Mouse (Mus musculus): ENCODE data around the gene Hoxc5.

Gene Hoxc5

DNA sequence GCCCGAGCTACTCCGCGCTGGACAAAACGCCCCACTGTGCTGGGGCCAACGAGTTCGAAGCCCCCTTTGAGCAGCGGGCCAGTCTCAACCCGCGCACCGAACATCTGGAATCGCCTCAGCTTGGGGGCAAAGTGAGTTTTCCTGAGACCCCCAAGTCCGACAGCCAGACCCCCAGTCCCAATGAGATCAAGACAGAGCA lies at the start of gene Hoxc5:
Gene Hoxc5, plus strand, starts transcription at position 132 of the 199 bp plus-strand sequence.
- DNase-seq: no peak

DNA sequence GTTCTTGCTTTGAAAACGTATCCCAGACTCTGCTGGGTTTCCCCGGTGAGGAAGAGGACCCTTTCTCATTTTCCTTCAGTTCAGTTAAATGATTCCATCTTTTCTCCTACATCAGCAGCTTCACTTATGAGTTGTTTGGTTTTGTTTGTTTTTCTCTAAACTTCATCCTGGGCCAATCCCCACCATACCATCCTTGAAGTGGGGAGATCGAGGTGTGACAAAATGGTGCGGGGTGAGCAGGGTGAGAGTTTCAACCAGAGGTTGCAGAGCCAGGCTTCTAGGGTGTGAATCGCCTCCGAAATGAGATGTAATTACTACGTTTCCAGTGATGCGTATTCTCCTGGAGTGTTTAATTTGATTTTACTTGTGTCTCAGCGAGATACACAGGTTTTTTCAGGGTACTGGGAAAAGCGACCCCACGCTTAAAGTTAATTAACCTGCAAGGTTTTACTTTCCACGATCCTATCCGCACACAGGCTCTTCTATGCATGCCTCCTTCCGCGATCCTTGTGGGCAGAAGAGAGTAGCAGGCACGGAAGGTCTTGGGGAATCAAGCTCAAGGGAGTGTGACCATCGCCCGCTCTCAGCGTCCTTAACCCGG lies 49.2 kb upstream of the Hoxc5 start:
- no peak for DNase-seq

DNA sequence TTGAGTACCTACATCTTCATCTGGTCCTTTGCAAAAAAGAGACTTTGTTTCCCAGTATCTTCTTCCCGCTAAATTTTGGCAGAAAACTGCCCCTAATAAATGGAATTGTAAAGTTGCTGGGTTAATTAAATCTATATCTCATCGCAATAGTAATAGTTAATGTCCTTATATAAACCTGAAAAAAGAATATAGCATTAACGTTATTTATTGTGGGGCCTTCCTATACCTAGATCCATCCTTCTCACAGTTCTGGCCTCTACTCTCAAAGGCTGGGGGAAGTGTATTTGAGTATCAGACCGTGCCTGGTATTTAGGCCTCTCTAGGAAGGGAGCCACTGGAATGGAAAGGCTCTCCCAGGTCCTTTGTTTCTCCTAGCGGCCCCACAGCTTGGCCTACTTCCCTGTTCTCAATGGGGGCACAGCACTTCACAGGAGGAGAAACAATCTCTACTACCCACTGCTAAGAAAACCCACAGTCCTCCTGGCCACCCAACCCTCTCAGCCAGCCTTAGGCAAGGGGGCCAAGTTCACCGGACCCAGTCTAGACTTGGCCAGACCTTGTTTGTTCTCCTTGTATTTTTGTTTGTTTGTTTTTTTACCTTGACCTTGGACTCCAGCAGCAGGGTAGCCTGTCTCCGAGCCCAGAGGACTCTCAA lies 48.5 kb upstream of the Hoxc5 start:
- no peak for DNase-seq

DNA sequence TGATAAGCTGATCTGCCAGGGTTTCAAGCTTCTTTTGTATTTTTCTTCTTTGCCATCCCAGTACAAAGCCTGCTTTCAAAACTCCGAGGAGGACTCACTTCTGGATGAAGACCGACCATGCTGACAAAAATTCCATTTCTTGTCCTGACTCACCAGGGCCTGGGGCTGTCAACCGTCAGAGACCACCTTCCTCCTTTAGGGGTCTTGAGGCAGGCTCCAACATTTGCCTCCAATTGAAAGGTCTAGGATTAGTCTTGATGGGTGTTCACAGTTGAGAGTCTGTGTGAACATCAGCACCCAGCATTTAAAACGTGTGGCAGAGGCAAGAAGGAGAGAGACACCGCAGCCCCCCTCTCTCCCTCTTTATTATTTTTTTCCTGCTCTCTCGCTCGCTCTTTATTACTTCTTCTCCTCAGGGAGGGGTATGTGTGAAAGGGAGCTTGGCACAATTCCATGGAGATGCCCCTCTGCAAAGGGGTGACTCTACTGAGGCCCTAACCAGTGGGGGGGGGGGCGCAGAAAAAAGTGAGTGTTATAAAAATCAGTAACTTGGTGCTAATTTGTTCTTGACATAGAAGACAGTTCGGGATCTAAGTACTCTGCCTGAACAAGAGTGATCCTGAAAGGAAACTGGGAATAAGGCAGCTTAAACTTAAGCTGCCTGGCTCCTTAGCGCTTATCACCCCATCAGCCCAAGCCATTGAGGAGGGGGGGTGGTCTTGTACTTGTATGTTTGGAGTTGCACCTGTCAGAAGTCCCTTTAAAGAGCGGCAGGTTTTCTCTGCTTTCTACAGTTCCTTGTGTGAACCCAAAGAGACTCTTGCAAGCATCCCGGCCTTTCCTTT lies 47.7 kb upstream of the Hoxc5 start:
- DNase-seq: no peak

DNA sequence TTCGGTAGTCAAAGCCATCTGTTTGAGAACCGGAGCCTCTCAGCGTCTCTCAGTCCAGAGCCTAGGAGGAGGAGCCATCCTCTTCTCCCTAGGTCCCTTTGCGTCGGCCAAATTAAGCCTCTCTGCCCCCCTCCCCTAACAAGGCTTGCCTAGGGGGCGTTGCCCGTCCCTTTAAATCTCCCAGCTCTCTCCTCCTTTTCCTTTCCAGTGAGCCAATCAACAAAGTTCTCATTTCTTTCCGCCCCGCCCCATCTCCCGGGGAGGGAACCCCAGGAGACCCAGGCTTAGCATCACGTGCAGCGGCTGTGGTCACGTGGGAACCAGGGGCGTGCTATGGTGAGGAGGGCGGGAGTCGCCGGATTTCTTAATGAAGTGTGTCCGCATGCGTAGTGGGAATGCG lies 46.6 kb upstream of the Hoxc5 start:
- DNase-seq: no peak

DNA sequence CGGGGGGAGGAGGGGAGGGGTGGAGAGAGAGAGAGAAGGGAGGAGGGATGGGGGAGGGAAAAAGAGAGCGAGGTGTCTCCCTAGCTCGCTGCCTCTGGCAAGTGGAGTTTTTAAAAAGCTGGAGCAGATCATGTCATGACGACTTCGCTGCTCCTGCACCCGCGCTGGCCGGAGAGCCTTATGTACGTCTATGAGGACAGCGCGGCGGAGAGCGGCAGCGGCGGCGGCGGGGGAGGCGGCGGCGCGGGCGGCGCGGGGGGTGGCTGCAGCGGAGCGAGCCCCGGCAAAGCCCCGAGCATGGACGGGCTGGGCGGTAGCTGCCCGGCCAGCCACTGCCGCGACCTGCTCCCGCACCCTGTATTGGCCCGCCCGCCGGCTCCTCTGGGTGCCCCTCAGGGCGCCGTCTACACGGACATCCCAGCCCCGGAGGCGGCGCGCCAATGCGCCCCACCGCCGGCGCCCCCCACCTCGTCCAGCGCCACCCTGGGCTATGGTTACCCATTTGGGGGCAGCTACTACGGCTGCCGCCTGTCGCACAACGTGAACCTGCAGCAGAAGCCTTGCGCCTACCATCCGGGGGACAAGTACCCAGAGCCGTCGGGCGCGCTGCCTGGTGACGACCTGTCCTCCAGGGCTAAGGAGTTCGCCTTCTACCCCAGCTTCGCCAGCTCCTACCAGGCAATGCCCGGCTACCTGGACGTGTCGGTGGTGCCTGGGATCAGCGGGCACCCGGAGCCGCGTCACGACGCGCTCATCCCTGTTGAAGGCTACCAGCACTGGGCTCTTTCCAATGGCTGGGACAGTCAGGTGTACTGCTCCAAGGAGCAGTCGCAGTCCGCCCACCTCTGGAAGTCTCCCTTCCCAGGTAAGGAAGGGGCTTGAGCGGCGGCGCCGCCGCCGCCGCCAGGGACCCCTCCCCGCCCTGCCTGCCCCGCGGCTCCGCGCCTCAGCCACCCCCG lies 45.9 kb upstream of the Hoxc5 start, which contains the start of gene Hoxc13:
Gene Hoxc13, plus strand, starts transcription at position 51 of the 959 bp plus-strand sequence.
- no peak for DNase-seq

DNA sequence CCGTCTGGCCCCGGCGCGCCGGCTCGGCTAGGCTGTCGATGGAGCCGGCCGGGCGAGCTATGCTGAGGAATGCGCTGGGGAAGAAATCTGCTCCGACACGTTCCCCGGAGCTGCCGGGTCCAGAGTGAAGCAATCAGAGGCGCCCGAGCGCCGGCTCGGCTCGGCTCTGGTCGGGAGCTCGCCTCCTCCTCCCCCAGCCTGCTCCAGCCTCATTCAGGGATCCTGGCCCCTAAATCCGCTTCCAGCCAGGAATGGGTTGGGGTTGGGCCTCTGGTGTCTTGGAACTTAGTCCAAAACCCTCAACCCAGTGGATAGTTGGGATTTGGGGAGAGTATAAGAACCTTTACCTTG lies 45.3 kb upstream of the Hoxc5 start:
- no peak for DNase-seq

DNA sequence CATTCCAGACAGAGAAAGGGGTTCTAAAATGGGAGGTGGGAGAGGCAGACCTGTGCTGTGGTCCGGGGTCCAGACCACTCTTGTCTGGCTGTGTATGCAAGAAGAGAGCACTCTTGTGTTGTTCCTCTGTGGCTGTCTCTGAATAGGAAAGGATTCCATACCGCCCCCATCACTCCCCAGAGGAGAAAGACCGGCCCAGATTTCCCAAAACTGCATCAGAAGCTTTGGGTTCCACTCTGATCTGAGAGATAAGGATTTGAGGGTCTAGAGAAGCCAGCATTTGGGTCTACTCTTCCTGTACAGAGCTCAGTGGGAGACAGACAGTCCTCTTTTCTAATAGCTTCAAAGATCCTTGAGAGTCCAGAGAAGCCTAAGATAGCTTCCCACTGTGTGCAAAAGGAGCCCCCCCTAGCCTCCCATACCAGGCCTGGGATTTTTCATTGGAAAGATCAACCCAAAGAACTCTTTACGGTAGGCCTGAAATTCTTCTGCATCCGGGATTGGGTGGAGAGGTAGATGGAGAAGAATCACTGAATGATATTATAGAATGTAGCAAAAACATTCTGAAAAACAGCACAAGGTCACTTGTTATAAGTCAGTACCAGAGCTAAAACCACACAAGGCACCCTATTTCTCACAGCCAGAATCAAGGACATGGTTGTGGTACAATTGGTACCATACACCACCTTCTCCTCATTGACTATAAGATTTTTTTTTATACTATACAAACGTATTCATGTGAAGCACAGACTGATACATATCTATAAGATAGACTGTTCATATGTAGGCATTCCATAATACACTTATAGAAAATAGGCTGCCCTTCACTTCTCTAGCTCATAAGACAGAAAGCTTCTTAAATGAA lies 44.4 kb upstream of the Hoxc5 start:
- no peak for DNase-seq

DNA sequence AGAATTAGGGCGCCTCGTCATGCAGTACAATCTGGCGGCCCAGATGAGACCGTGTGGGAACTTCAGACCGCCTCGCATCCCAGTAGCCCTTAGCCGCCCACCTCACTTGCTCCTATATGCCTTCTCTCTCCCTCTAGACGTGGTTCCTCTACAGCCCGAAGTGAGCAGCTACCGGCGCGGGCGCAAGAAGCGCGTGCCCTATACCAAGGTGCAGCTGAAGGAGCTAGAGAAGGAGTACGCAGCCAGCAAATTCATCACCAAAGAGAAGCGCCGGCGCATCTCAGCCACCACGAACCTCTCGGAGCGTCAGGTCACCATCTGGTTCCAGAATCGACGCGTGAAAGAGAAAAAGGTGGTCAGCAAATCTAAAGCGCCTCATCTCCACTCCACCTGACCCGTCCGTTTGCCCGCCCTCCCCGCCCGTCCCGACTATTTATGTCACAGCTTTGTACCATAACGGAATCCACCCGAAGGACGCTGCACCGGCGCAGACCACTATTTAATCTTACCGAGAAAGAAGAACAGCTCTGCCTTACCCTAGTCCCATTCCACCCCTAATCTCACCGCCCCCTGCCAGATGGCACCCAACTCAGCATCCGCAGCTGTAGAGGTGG lies 40.1 kb upstream of the Hoxc5 start:
- no peak for DNase-seq

DNA sequence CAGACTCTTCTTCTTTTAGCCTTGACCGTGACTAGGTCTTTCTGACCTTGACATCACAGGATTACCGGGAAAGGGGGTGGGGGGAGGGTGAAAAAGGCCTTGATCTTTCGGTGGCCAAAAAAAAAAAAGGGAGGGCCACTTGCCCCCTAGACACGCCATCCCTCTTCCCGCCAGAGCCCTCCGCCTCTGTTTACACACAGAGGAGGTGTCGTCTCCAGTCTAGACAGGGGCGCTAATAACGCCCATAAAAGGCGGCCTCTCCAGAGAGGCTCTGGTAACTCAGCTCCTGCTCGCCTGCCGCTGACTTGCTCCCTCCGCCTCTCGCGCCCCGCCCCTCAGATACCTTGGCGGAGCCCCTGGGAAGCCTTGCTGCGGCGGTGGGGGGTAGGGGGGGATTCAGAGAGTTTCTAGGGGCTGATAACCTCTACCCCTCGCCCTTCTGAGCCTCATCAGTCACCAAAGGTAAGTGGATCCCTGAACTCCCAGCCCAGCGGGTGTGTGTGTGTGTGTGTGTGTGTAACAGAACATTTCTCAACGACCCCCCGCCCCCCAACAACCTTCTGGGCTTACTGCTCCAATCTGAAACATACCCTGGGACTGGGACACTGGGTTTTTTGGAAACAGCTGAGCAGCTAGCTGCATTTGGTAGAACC lies 35.4 kb upstream of the Hoxc5 start:
- no peak for DNase-seq

DNA sequence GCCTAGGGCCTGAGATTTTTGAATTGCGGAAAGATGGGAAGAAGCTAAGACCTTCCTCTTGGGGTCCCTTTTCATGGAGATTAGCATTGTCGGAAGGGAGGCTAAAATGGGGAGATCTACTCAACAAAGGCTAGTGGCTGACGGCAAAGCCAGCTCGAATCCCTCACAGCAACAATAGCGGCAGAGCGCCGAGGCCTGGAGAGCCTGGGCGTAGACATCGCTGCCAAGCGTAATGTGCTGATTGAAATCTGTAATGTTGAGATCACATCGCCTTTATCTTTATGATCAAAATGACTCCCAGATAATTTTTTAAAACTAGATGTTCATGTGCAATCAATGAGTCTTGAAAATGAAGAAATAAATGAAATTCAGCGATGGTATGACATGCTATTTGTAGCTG lies 32.8 kb upstream of the Hoxc5 start:
- DNase-seq: no peak

DNA sequence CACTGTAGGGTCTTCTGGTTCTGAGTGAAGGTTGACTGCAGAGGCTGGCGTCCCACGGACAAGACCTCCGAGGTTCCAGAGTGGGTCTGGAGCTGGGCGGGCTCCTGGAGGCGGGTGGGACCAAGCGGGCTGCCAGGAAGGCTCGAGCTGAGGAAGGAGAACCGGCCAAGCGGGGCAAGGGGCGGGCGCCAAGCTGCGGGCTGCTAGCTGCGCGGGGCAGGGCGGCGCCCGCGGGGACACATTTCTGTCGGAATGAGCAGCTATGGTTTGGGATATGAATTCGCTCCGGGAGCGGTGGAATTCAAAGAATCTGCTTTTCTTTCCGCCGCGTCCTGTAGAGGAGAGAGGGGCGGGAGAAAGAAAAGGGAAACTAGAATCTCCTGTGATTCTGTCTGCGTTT lies 32.3 kb upstream of the Hoxc5 start:
- DNase-seq: no peak

DNA sequence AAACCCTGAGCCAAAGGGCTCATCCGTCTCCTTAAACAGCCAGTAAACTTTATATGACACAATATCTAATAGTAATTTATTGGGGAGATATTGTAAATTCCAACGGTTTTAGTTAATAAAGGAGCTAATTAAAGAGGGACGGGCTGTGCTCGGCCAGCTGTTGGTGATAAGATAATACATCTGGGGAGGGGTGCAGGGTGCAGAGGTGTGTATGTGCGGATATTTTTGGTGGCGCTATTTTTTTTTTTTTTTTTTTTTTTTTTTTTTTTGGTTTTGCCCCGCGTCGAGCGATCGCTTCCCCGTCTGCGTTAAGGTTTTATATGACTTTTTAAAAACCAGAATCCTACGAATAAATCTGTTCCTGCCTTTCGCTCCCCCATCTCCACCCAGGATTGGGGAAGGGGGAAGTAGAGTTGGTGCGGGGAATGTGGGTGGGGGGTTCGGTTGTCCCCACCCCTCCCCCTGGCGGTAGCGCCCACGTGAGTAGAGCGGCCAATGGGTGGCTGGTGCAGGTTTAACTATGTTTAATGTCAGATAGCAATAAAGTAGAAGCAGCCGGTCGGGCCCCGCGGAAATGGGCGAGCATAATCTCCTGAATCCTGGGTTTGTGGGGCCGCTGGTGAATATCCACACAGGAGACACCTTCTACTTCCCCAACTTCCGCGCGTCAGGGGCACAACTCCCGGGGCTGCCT lies 30.8 kb upstream of the Hoxc5 start, which contains the start of gene Hoxc12:
Gene Hoxc12, plus strand, starts transcription at position 479 of the 694 bp plus-strand sequence.
- DNase-seq: no peak

DNA sequence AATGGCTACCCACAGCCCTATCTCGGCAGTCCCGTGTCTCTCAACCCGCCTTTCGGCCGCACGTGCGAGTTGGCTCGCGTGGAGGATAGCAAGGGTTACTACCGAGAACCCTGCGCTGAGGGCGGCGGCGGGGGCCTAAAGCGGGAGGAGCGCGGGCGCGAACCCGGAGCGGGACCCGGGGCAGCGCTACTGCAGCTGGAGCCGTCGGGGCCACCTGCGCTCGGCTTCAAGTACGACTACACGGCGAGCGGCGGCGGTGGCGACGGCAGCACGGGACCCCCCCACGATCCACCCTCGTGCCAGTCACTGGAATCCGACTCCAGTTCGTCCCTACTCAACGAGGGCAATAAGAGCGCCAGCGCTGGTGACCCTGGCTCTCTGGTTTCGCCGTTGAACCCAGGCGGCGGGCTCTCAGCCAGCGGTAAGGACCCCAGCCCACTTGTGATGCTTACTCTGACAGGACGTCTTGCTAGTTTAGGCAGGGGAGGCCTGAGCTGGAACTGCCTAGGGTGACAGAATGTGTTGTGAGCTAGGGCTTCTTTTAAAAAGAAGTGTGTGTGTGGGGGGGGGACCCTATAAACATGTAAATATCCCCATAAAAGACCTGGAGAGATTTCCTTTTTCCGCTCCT lies 30.1 kb upstream of the Hoxc5 start:
- no peak for DNase-seq

DNA sequence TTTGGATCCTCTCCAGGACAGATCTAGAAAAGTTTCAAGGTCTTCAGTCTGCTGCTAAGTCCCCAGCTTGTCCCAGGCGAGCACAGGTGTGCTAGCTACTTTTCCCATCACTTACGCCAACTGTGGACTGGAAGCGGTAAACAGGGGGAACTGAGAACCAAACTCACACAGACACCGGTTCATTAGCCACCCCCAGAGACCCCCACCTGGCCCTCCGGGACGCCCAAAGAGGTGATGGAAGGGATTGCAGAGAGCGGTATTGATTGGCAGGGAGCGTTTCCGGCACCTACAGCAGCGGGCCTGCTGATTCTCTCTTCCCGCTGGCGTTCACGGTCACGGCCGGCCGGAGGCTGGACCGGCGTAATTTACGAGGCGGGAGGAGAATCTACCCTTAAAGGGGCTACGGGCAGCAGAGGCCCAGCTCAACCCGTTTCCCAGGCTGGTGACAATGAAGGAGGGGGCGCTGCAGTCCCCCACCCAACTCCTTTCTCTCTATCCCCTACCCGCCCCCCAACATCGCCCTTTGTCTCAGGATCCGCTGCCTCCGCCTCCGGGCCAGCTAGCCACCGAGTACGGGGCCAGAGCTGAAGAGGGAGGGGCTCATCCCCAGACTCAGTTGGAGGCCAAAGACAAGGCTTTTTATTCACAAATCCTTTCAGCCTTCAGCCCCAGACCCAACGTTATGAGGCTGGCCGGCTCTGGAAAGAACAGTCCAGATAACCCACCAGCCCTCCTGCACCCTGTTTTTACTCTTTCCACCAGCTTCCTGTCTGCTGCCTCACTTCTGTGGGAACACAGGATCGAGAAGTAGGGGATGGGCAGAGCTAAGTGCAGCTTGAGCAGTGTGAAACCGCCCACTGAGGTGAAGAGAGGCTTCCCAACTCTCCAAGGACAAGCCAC lies 27.7 kb upstream of the Hoxc5 start:
- no peak for DNase-seq

DNA sequence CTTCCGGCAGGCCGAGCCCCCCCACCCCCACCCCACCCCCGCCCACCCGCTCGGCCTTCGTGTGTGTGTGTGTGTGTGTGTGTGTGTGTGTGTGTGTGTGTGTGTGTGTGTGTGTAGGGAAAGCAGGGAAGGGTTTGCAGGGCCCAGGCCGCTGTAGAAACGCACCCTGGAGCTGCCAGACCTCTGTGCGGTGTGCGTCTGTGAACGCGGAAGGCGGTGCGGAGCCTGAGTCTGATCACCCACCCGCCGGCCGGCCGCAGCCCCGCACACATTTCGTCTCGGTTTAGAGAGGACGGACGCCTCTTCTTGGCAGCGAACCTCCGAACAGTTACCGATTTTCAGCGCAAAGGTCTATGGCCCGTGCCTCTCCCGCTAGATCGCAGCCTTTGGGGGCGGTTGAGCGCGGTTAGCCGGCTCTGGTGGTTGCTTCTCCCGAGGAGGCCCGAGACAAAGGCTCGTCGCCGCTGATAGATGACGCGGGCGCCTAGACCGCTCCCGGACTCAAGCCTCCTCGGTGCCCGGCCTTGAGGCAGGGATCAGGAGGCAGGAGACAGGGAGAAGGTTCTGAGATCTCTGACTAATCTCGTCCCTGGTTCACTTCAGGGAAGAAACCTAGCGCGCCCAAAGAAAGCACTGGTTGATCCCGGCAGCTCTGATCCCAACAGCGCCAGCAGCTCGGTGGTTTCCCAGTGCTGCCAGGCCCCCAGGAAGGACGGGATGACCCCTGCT lies 24.3 kb upstream of the Hoxc5 start:
- no peak for DNase-seq

DNA sequence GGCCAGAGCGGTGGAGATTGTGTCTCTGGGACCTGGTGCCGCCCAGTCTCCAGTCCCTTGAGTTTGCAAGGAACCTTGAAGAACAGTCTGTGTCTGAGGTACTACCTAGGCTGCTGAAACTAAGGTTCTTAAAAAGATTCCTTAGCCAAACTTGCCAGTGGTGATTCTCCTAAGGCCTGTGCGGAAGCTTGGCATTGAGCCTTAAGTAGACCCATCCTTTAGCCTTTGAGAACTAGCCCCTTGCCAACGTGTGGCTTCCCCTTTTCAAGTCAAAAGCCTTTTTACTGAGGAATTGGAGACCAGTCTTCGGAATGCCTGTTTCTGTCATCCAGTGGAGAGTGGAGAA lies 23.8 kb upstream of the Hoxc5 start:
- DNase-seq: no peak
